Mouse (Mus musculus) cerebellum, adult 2 months (tissue): ENCODE results near the gene Hrc.

Experiments used
- CTCF ChIP-seq: fragments of 200-500 bp; IDR thresholded peaks from 2 replicates; pipeline ENCODE4 v1.5.1; 2011; ENCODE audit warnings: low read depth, mild to moderate bottlenecking, control low read depth, low read length, moderate library complexity, borderline replicate concordance; ENCODE audit not compliant: insufficient read depth
- POLR2A ChIP-seq: fragments of 200-500 bp; IDR thresholded peaks from 2 replicates; pipeline ENCODE4 v1.6.1; 2011; ENCODE audit warnings: low read length, control low read depth, borderline replicate concordance; ENCODE audit not compliant: insufficient read depth

GRCm38 (mm10) chr7:45366652-45367019 lies 31.5 kb downstream of the Hrc start, which contains the start of gene Ppfia3:
- TF ChIP-seq CTCF = no peak
- TF ChIP-seq POLR2A = 0 out of 2 replicates have a peak, but pooled peaks have one; percentile 10
